Mouse (Mus musculus) small intestine, adult 2 months (tissue): Measurements from ENCODE around the gene Gpatch2.

ENCODE experiments used
- CTCF ChIP-seq: fragments of 200-500 bp; IDR thresholded peaks from 2 replicates; pipeline ENCODE4 v1.5.1; 2012; ENCODE audit warnings: low read depth, mild to moderate bottlenecking, control low read depth, inconsistent platforms, low read length, moderate library complexity, mixed read lengths; ENCODE audit not compliant: insufficient replicate concordance, insufficient read length; ENCODE audit errors: extremely low read depth
- POLR2A ChIP-seq: fragments of 200-500 bp; IDR thresholded peaks from 2 replicates; pipeline ENCODE4 v1.6.1; 2012; ENCODE audit warnings: low read depth, mild to moderate bottlenecking, control low read depth, inconsistent platforms, low read length, moderate library complexity

- TF ChIP-seq POLR2A: no peak
- TF ChIP-seq CTCF: no peak
Measured at GRCm38 (mm10) chr1:187294522-187294921, 79.2 kb downstream of the Gpatch2 start.
